Mouse (Mus musculus) thymus, postnatal 14 days (tissue): ENCODE results near the gene Abcf2.

Experiments used
- DNase-seq: peaks from one replicate; pipeline ENCODE4 v3.0.0; 2021

The Abcf2 gene

DNA sequence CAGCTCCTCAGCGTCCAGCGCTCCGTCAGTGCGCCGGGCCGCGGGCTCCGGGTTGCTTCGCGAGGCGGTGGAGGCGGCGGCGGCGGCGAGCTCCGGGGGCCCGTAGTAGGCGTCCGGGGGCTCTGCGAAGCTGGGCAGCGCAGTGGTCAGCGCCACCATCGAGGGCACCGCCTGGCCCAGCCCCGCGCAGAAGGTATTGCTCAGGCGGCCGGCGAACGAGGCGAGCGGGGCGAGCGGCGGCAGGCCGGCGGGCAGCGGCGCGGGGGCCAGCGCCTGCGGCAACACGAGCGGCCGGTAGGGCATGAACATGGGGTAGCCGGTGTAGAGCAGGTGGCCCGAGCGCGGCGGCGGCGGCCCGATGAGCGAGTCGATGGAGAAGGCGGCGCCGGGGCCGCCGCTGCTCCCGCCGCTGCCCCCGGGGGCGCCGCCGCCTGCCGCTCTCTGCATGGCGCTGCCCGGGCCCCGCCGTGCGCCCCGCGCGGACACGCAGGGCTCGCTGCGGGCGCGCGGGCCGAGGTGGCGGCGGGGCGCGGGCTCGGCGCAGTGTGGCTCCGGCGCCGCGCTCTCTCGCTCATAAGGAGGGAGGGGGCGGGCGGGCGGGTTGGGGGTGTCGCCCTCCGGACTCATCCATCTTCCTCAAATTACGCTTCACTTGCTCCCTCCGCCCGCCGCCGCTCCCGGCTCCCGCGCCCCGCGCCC is 50.9 kb downstream of the Abcf2 start:
- DNase-seq = no peak

DNA sequence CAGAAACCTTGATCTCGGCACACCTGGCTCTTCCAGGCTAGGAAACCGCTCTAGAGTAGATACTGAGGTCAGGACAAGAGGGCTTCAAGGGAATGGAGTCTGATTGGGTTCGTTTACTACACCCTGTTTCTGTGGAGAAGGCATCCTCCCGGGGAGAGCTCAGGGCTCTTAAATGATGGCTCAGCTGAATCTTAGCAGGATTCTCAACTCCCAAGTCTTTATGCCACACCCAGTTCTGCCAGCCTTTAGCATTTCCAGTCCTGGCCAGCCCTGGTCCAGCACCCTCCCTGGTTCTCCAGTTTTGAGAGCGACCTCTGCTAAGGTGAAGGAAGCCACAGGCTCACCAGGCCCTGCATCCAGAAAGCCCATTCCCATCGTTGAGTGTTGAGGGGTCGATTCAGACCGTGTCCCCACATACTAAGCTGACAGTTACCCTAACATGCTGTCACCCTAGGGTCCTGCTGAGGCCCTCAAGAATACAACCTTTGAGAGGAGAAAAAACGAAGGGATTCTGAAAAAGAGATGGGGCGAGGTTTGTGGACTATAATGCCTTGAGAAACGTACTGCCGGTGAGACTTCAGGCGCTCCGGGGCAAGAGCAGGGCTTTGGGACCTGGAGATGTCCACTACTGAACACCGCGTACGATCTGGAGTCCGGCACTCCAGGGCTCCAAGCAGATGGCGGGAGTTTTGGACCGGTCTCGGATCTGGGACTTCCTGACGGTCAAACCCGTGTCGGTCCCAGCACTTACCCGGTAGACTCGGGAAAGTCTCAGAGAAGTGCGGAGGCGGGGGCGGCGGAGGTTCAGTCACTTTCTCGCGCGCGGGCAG is 51.7 kb downstream of the Abcf2 start:
- DNase-seq = no peak

DNA sequence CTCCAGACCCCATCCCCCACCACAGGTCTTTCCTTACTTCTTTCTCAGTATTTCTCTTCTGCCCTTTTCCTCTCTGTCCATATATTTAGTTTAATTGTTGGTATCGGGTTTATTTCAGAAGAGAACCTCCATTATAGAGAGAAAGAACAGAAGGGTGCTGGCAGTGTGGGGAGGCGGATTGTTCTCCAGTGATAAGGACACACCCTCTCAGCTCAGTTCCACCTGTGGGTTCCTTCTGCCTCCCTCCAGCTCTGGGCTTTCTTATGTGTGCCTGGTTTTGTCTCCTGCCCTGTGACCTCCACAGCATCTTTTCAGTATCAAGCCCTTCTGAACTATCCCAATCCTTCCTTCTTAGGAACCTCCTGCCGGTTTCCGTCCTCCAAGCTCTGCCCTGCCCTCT is 52.7 kb downstream of the Abcf2 start:
- DNase-seq = no peak

DNA sequence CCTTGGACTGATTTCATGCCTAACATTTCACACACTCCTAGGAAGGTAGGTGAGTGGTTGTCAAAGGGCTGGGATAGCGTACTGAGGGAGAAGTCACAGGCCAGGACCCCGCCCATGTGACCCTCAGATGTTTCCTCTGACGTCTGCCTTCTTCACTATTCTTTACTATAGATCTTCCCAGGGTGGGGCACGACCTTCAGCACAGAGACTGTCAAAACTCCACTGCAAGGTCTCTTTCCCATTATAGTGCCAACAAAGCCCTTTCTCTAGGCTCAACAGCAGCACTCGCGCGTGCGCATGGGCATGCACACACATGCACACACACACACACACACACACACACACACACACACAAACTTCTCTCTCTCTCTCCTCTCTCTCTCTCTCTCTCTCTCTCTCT is 53.5 kb downstream of the Abcf2 start:
- DNase-seq = no peak

DNA sequence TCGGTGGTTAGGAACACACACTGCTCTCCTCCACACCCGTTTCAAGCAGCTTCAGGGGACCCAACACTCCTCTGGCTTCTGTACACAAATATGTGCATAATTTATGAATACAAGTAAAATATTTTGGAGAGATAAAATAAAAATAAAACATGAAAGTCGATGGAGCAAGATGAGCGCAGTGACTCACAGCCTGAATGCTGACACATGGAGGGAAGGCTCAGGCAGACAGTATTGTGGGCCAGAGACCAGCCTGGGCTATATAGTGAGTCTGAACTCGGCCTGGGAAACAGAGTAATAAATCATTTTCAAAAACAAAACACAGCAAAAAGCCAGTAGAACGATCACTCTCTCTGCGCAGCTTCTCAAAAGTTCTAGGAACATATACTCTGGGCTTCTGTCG is 55.9 kb downstream of the Abcf2 start:
- DNase-seq = no peak
